Mouse (Mus musculus) liver, embryonic 14.5 days (tissue): ENCODE measurements around the gene Nfasc. TPM values are rescaled to one million over a fixed set of nuclear protein-coding genes. Genes with fewer than 3 reads are reported as not detected.

Experiments used
- ATAC-seq: fragments of 200-750 bp; cut with Nextera tagmentation; 2 replicates; pipeline ENCODE4 v1.8.0; 2017; ENCODE audit warnings: moderate number of reproducible peaks, mild to moderate bottlenecking, moderate library complexity; ENCODE audit not compliant: insufficient read depth
- DNase-seq, 3 experiments: peaks; one replicate each; pipeline ENCODE4 v3.0.0-alpha.2; 2012 to 2013; ENCODE audit warnings: low read depth in 3 of 3, low spot score in 3 of 3
- H3K27ac ChIP-seq: fragments of 300-500 bp; sonication (generic); 2 replicates; pipeline ENCODE4 v1.5.1; 2014; ENCODE audit warnings: moderate library complexity, mild to moderate bottlenecking, control low read depth, inconsistent platforms
- H3K27me3 ChIP-seq: fragments of 300-500 bp; sonication (generic); 2 replicates; pipeline ENCODE4 v1.6.1; 2014; ENCODE audit warnings: mild to moderate bottlenecking, low read length, moderate library complexity; ENCODE audit not compliant: control insufficient read depth, insufficient read depth
- H3K36me3 ChIP-seq: fragments of 300-500 bp; sonication (generic); replicated peaks from 2 replicates; pipeline ENCODE4 v1.6.1; 2014; ENCODE audit warnings: low read depth; ENCODE audit not compliant: control insufficient read depth, insufficient read depth
- H3K4me1 ChIP-seq, 2 experiments: fragments of 200-500 bp in 1 of 2; fragments of 300-500 bp in 1 of 2; sonication (generic) in 1 of 2; replicated peaks; 2 replicates each; pipeline ENCODE4 v1.6.1; 2012 to 2014; ENCODE audit warnings: antibody characterized with exemption in 1 of 2, inconsistent platforms in 1 of 2, low read length in 1 of 2; ENCODE audit not compliant: control insufficient read depth in 2 of 2, insufficient read depth in 2 of 2
- H3K4me2 ChIP-seq: fragments of 300-500 bp; sonication (generic); 2 replicates; pipeline ENCODE4 v1.6.1; 2014; ENCODE audit warnings: low read depth, mild to moderate bottlenecking, control low read depth, moderate library complexity
- H3K4me3 ChIP-seq, 2 experiments: fragments of 200-500 bp in 1 of 2; fragments of 300-500 bp in 1 of 2; sonication (generic) in 1 of 2; 2 replicates each; pipeline ENCODE4 v1.5.1; 2012 to 2014; ENCODE audit warnings: low read depth in 2 of 2, low read length in 2 of 2, mild to moderate bottlenecking in 2 of 2, control low read depth in 1 of 2, inconsistent platforms in 1 of 2, moderate library complexity in 1 of 2; ENCODE audit not compliant: insufficient read depth in 1 of 2
- H3K9ac ChIP-seq: fragments of 300-500 bp; sonication (generic); replicated peaks from 2 replicates; pipeline ENCODE4 v1.6.1; 2014; ENCODE audit warnings: mild to moderate bottlenecking, control low read depth, moderate library complexity
- H3K9me3 ChIP-seq: fragments of 300-500 bp; sonication (generic); 2 replicates; pipeline ENCODE4 v1.6.1; 2016; ENCODE audit warnings: low read length, mixed read lengths; ENCODE audit not compliant: control insufficient read depth
- CTCF ChIP-seq: IDR thresholded peaks from 2 replicates; pipeline ENCODE4 v1.5.1; 2016; ENCODE audit warnings: antibody characterized with exemption, low read depth, control low read depth
- EP300 ChIP-seq: IDR thresholded peaks from 2 replicates; pipeline ENCODE4 v1.6.1; 2016; ENCODE audit warnings: antibody characterized with exemption, low read depth
- WGBS: fragments of 180-500 bp; shearing (Covaris S2); extraction: QIAGEN DNeasy Blood & Tissue Kit; methylation state at CpG from one replicate; pipeline ENCODE4 v1.1.7; 2014; ENCODE audit not compliant: insufficient replicate concordance; 5-methylcytosine and 5-hydroxymethylcytosine counted together
- polyA plus RNA-seq, 2 experiments: library from polyadenylated mRNA; depleted of rRNA in 1 of 2; stranded (reverse) in 1 of 2; unstranded in 1 of 2; fragments of >200 nt; fragmentation: Nextera tagmentation in 1 of 2; extraction: Ambion mirVana in 1 of 2; gene quantifications; 2 replicates each; pipeline versions ENCODE4 v1.2.1 to v1.2.3; 2012 to 2014

Gene Nfasc
- polyA plus RNA-seq, 2 experiments = 0.01 to 0.05 TPM

- H3K36me3 ChIP-seq = no peaks in the 10 kb centered on the region
- 25% methylated on average over 5 of the region's 5 CpGs for WGBS
- no peaks in the 10 kb centered on the region for H3K9me3 ChIP-seq
- H3K27ac ChIP-seq = no peak overlapping the region
- no peak overlapping the region for H3K4me3 ChIP-seq
- ATAC-seq (no peak), DNase-seq (no peak)
- TF ChIP-seq CTCF (peak; percentile 26; the same call in 1 of the 2 replicates), EP300 (no peak)
- H3K4me2 ChIP-seq = no peak overlapping the region
- no peaks in the 10 kb centered on the region for H3K27me3 ChIP-seq
- H3K4me1 ChIP-seq = no peaks in the 10 kb centered on the region
- H3K9ac ChIP-seq = no peak overlapping the region
Observed at GRCm38 (mm10) chr1:132678076-132678475, 63.5 kb downstream of the Nfasc start.

- Histone ChIP-seq H3K36me3 (no peaks in the 10 kb centered on the region), H3K4me3 (no peak overlapping the region), H3K9ac (no peak overlapping the region), H3K9me3 (no peaks in the 10 kb centered on the region), H3K27ac (no peak overlapping the region), H3K4me1 (no peaks in the 10 kb centered on the region), H3K4me2 (no peak overlapping the region), H3K27me3 (no peaks in the 10 kb centered on the region)
- TF ChIP-seq CTCF = no peak
- TF ChIP-seq EP300 = no peak
- WGBS = 49% methylated on average over 3 of the region's 3 CpGs
- DNase-seq = no peak
- ATAC-seq = no peak
Observed at GRCm38 (mm10) chr1:132672704-132673103, 68.9 kb downstream of the Nfasc start.

GRCm38 (mm10) chr1:132669200-132669599 lies 72.4 kb downstream of the Nfasc start:
- no peak overlapping the region for H3K27ac ChIP-seq
- no peaks in the 10 kb centered on the region for H3K27me3 ChIP-seq
- no peaks in the 10 kb centered on the region for H3K9me3 ChIP-seq
- no peaks in the 10 kb centered on the region for H3K4me1 ChIP-seq
- H3K4me3 ChIP-seq = no peak overlapping the region
- H3K9ac ChIP-seq = no peak overlapping the region
- WGBS = 67% methylated on average over 6 of the region's 6 CpGs
- no peak for ATAC-seq
- TF ChIP-seq EP300 (no peak), CTCF (no peak)
- H3K4me2 ChIP-seq = no peak overlapping the region
- DNase-seq = no peak
- no peaks in the 10 kb centered on the region for H3K36me3 ChIP-seq

GRCm38 (mm10) chr1:132660354-132660753 lies 81.2 kb downstream of the Nfasc start:
- no peak overlapping the region for H3K4me3 ChIP-seq
- ATAC-seq (no peak), DNase-seq (no peak)
- WGBS = 26% methylated on average over 4 of the region's 4 CpGs
- TF ChIP-seq EP300 = no peak
- no peak for TF ChIP-seq CTCF
- H3K4me2 ChIP-seq = no peak overlapping the region
- H3K9me3 ChIP-seq = no peaks in the 10 kb centered on the region
- no peaks in the 10 kb centered on the region for H3K27me3 ChIP-seq
- H3K36me3 ChIP-seq = no peaks in the 10 kb centered on the region
- H3K4me1 ChIP-seq = no peaks in the 10 kb centered on the region
- no peak overlapping the region for H3K27ac ChIP-seq
- H3K9ac ChIP-seq = no peak overlapping the region

- Histone ChIP-seq H3K9ac (no peak overlapping the region), H3K36me3 (no peaks in the 10 kb centered on the region), H3K9me3 (no peaks in the 10 kb centered on the region), H3K4me2 (no peak overlapping the region), H3K27ac (no peak overlapping the region), H3K27me3 (no peaks in the 10 kb centered on the region), H3K4me1 (no peaks in the 10 kb centered on the region), H3K4me3 (no peak overlapping the region)
- 12% methylated on average over 3 of the region's 3 CpGs for WGBS
- TF ChIP-seq CTCF = no peak
- no peak for TF ChIP-seq EP300
- no peak for ATAC-seq
- no peak for DNase-seq
Observed at GRCm38 (mm10) chr1:132659604-132660003, 82.0 kb downstream of the Nfasc start.

GRCm38 (mm10) chr1:132655611-132656010 lies 86.0 kb downstream of the Nfasc start:
- no peak for DNase-seq
- ATAC-seq = no peak
- Histone ChIP-seq H3K9ac (no peak overlapping the region), H3K27ac (no peak overlapping the region), H3K36me3 (no peaks in the 10 kb centered on the region), H3K27me3 (no peaks in the 10 kb centered on the region), H3K4me2 (no peak overlapping the region), H3K4me1 (no peaks in the 10 kb centered on the region), H3K9me3 (no peaks in the 10 kb centered on the region), H3K4me3 (no peak overlapping the region)
- 43% methylated on average over 6 of the region's 6 CpGs for WGBS
- TF ChIP-seq CTCF = no peak
- TF ChIP-seq EP300 = no peak
